Mouse (Mus musculus) liver, postnatal 0 days (tissue): ENCODE measurements around the gene Tdpoz3. TPM values are rescaled to one million over a fixed set of nuclear protein-coding genes. Genes with fewer than 3 reads are reported as not detected.
"Not testable (repeated sequence)": the region's sequence is repeated elsewhere in the genome, so short reads cannot be mapped to it uniquely, and the experiment has no call there.

Source experiments
- ATAC-seq: fragments of 200-750 bp; cut with Nextera tagmentation; 2 replicates; pipeline ENCODE4 v1.8.0; 2017; ENCODE audit warnings: mild to moderate bottlenecking, moderate library complexity
- DNase-seq: peaks from one replicate; pipeline ENCODE4 v3.0.0-alpha.2; 2016
- H3K27ac ChIP-seq: fragments of 300-500 bp; sonication (generic); 2 replicates; pipeline ENCODE4 v1.5.1; 2014; ENCODE audit warnings: antibody characterized with exemption, moderate library complexity, mild to moderate bottlenecking, low read depth
- H3K27me3 ChIP-seq: fragments of 300-500 bp; sonication (generic); 2 replicates; pipeline ENCODE4 v1.6.1; 2014; ENCODE audit warnings: low read length, control low read depth, mixed read lengths; ENCODE audit not compliant: insufficient read depth
- H3K36me3 ChIP-seq: fragments of 300-500 bp; sonication (generic); replicated peaks from 2 replicates; pipeline ENCODE4 v1.6.1; 2014; ENCODE audit warnings: mild to moderate bottlenecking, control low read depth, low read length, moderate library complexity, mixed read lengths; ENCODE audit not compliant: insufficient read depth
- H3K4me1 ChIP-seq: fragments of 300-500 bp; sonication (generic); 2 replicates; pipeline ENCODE4 v1.6.1; 2014; ENCODE audit warnings: antibody characterized with exemption, mild to moderate bottlenecking, control low read depth; ENCODE audit not compliant: insufficient read depth
- H3K4me2 ChIP-seq: fragments of 300-500 bp; sonication (generic); 2 replicates; pipeline ENCODE4 v1.6.1; 2014; ENCODE audit warnings: low read depth, mild to moderate bottlenecking, low read length, moderate library complexity, mixed read lengths
- H3K4me3 ChIP-seq: fragments of 300-500 bp; sonication (generic); 2 replicates; pipeline ENCODE4 v1.5.1; 2014; ENCODE audit warnings: low read depth, low read length
- H3K9ac ChIP-seq: fragments of 300-500 bp; sonication (generic); replicated peaks from 2 replicates; pipeline ENCODE4 v1.6.1; 2014; ENCODE audit warnings: mild to moderate bottlenecking, moderate library complexity
- H3K9me3 ChIP-seq: fragments of 300-500 bp; sonication (generic); 2 replicates; pipeline ENCODE4 v1.6.1; 2016; ENCODE audit warnings: mild to moderate bottlenecking, control low read depth, low read length, mixed read lengths
- WGBS: fragments of 180-500 bp; shearing (Covaris S2); extraction: QIAGEN DNeasy Blood & Tissue Kit; methylation state at CpG from one replicate; pipeline ENCODE4 v1.1.7; 2014; ENCODE audit not compliant: insufficient replicate concordance; 5-methylcytosine and 5-hydroxymethylcytosine counted together
- polyA plus RNA-seq: library from polyadenylated mRNA; unstranded; fragments of >200 nt; fragmentation: Nextera tagmentation; extraction: Ambion mirVana; gene quantifications from 2 replicates; pipeline ENCODE4 v1.2.1, GENCODE M21; 2015

Tdpoz3 gene
- not detected in 2 replicates for polyA plus RNA-seq

- not testable (repeated sequence) for H3K4me2 ChIP-seq, H3K4me1 ChIP-seq, ATAC-seq, H3K27me3 ChIP-seq, H3K4me3 ChIP-seq, H3K36me3 ChIP-seq, H3K27ac ChIP-seq, H3K9ac ChIP-seq, H3K9me3 ChIP-seq, DNase-seq
- WGBS = 72% methylated on average over 1 of the region's 1 CpGs
These were observed at the start of gene Tdpoz3 for GRCm38 (mm10) chr3:93825720-93826119. Gene Tdpoz3 (plus strand): TSS chr3:93826020.

- not testable (repeated sequence) for H3K4me3 ChIP-seq, DNase-seq, H3K9ac ChIP-seq, H3K36me3 ChIP-seq, H3K4me2 ChIP-seq, ATAC-seq, H3K27me3 ChIP-seq, H3K27ac ChIP-seq, H3K9me3 ChIP-seq, H3K4me1 ChIP-seq
These were observed 29.7 kb upstream of the Tdpoz3 start, which contains the start of gene Tdpoz4 for GRCm38 (mm10) chr3:93796098-93796497. Gene Tdpoz4 (plus strand): TSS chr3:93796398.

GRCm38 (mm10) chr3:93813341-93813740 is 12.5 kb upstream of the Tdpoz3 start:
- not testable (repeated sequence) for H3K27me3 ChIP-seq, H3K9ac ChIP-seq, H3K9me3 ChIP-seq, H3K4me3 ChIP-seq, H3K4me2 ChIP-seq, H3K27ac ChIP-seq, H3K4me1 ChIP-seq, ATAC-seq, DNase-seq, H3K36me3 ChIP-seq

GRCm38 (mm10) chr3:93858957-93859356 is 33.1 kb downstream of the Tdpoz3 start:
- not testable (repeated sequence) for H3K4me1 ChIP-seq, H3K9ac ChIP-seq, DNase-seq, ATAC-seq, H3K4me2 ChIP-seq, H3K9me3 ChIP-seq, H3K27me3 ChIP-seq, H3K27ac ChIP-seq, H3K36me3 ChIP-seq, H3K4me3 ChIP-seq
- WGBS = 72% methylated on average over 8 of the region's 8 CpGs

- not testable (repeated sequence) for ATAC-seq, H3K27ac ChIP-seq, DNase-seq, H3K27me3 ChIP-seq, H3K4me1 ChIP-seq, H3K4me2 ChIP-seq, H3K9me3 ChIP-seq, H3K4me3 ChIP-seq, H3K9ac ChIP-seq, H3K36me3 ChIP-seq
- 72% methylated on average over 6 of the region's 8 CpGs for WGBS
These were observed 44.8 kb downstream of the Tdpoz3 start for GRCm38 (mm10) chr3:93870635-93871034.

Other genes starting within 250 kb of the Tdpoz3 start
- not detected in 2 replicates for gene Tdpoz2, start 173.3 kb upstream of the Tdpoz3 start, polyA plus RNA-seq
- gene Tdpoz1, start 149.7 kb upstream of the Tdpoz3 start, polyA plus RNA-seq = not detected in 2 replicates
- not detected in 2 replicates for gene Gm37596, start 132.9 kb upstream of the Tdpoz3 start, polyA plus RNA-seq
- not detected in 2 replicates for gene Gm5773, start 53.0 kb upstream of the Tdpoz3 start, polyA plus RNA-seq
- not detected in 2 replicates for gene Tdpoz4, start 29.6 kb upstream of the Tdpoz3 start, polyA plus RNA-seq
- not detected in 2 replicates for gene Gm9117, start 117.5 kb downstream of the Tdpoz3 start, polyA plus RNA-seq
- not detected in 2 replicates for gene Tdpoz5, start 135.3 kb downstream of the Tdpoz3 start, polyA plus RNA-seq
- not detected in 2 replicates for gene Gm9125, start 228.9 kb downstream of the Tdpoz3 start, polyA plus RNA-seq
- gene Gm10697, start 246.6 kb downstream of the Tdpoz3 start, polyA plus RNA-seq = not detected in 2 replicates